Mouse (Mus musculus) stomach, postnatal 0 days (tissue): ENCODE data around the gene Gm7861. TPM values are rescaled to one million over a fixed set of nuclear protein-coding genes. Genes with fewer than 3 reads are reported as not detected.
"Not testable (repeated sequence)": the region's sequence is repeated elsewhere in the genome, so short reads cannot be mapped to it uniquely, and the experiment has no call there.

Experiments used
- ATAC-seq: fragments of 200-750 bp; cut with Nextera tagmentation; 2 replicates; pipeline ENCODE4 v1.8.0; 2017; ENCODE audit not compliant: low FRiP score, low TSS enrichment
- DNase-seq: peaks from one replicate; pipeline ENCODE4 v3.0.0-alpha.2; 2016; ENCODE audit warnings: low spot score
- H3K27ac ChIP-seq: fragments of 300-500 bp; sonication (generic); replicated peaks from 2 replicates; pipeline ENCODE4 v1.5.1; 2014; ENCODE audit warnings: mild to moderate bottlenecking, control low read depth
- H3K27me3 ChIP-seq: fragments of 300-500 bp; sonication (generic); 2 replicates; pipeline ENCODE4 v1.6.1; 2014; ENCODE audit warnings: low read length; ENCODE audit not compliant: control insufficient read depth, insufficient read depth
- H3K36me3 ChIP-seq: fragments of 300-500 bp; sonication (generic); 2 replicates; pipeline ENCODE4 v1.6.1; 2014; ENCODE audit warnings: low read length, mixed read lengths; ENCODE audit not compliant: control insufficient read depth, insufficient read depth
- H3K4me1 ChIP-seq: fragments of 300-500 bp; sonication (generic); replicated peaks from 2 replicates; pipeline ENCODE4 v1.6.1; 2014; ENCODE audit warnings: antibody characterized with exemption; ENCODE audit not compliant: control insufficient read depth, insufficient read depth
- H3K4me2 ChIP-seq: fragments of 300-500 bp; sonication (generic); replicated peaks from 2 replicates; pipeline ENCODE4 v1.6.1; 2014; ENCODE audit warnings: low read depth, mild to moderate bottlenecking, control low read depth, moderate library complexity
- H3K4me3 ChIP-seq: fragments of 300-500 bp; sonication (generic); 2 replicates; pipeline ENCODE4 v1.5.1; 2014; ENCODE audit warnings: low read depth, low read length, control low read depth
- H3K9ac ChIP-seq: fragments of 300-500 bp; sonication (generic); 2 replicates; pipeline ENCODE4 v1.6.1; 2014; ENCODE audit warnings: mild to moderate bottlenecking, low read length, control low read depth, mixed read lengths
- H3K9me3 ChIP-seq: fragments of 300-500 bp; sonication (generic); 2 replicates; pipeline ENCODE4 v1.6.1; 2016; ENCODE audit warnings: low read length; ENCODE audit not compliant: control insufficient read depth
- WGBS: fragments of 180-500 bp; shearing (Covaris S2); extraction: QIAGEN DNeasy Blood & Tissue Kit; methylation state at CpG from one replicate; pipeline ENCODE4 v1.1.7; 2014; 5-methylcytosine and 5-hydroxymethylcytosine counted together
- polyA plus RNA-seq: library from polyadenylated mRNA; unstranded; fragments of >200 nt; fragmentation: Nextera tagmentation; extraction: Ambion mirVana; gene quantifications from 2 replicates; pipeline ENCODE4 v1.2.1, GENCODE M21; 2015

The Gm7861 gene
- polyA plus RNA-seq, result not detected in 2 replicates

- not testable (repeated sequence) for H3K27ac ChIP-seq
Observed at GRCm38 (mm10) chr8:21594408-21594807, at the start of gene Gm7861. Gm7861 (minus strand) TSS chr8:21594508.

GRCm38 (mm10) chr8:21617883-21618282 lies 23.6 kb upstream of the Gm7861 start, which contains the start of gene Defa26:
Defa26 (plus strand) TSS chr8:21618183.
- H3K9ac ChIP-seq, H3K27ac ChIP-seq, ATAC-seq, H3K27me3 ChIP-seq, H3K36me3 ChIP-seq, H3K9me3 ChIP-seq, H3K4me2 ChIP-seq, DNase-seq, H3K4me1 ChIP-seq, H3K4me3 ChIP-seq: not testable (repeated sequence)
- no CpG with 5 or more reads among the region's 1 CpGs for WGBS

More at GRCm38 (mm10) chr8:21594408-21594807, at the start of gene Gm7861:
- H3K36me3 ChIP-seq, ATAC-seq, H3K4me3 ChIP-seq, H3K9ac ChIP-seq, DNase-seq, H3K4me1 ChIP-seq, H3K4me2 ChIP-seq, H3K9me3 ChIP-seq, H3K27me3 ChIP-seq: not testable (repeated sequence)
- WGBS, result no CpG with 5 or more reads among the region's 1 CpGs

GRCm38 (mm10) chr8:21582706-21583105 lies 11.6 kb downstream of the Gm7861 start, which contains the start of gene Defa28:
Defa28 (plus strand) TSS chr8:21583006.
- H3K9ac ChIP-seq, DNase-seq, H3K9me3 ChIP-seq, H3K4me3 ChIP-seq, H3K27me3 ChIP-seq, H3K4me2 ChIP-seq, H3K36me3 ChIP-seq, H3K27ac ChIP-seq, ATAC-seq, H3K4me1 ChIP-seq: not testable (repeated sequence)
- WGBS, result no CpG with 5 or more reads among the region's 1 CpGs

- not testable (repeated sequence) for H3K27me3 ChIP-seq, H3K4me1 ChIP-seq, H3K4me3 ChIP-seq, H3K9me3 ChIP-seq, ATAC-seq, H3K4me2 ChIP-seq, H3K36me3 ChIP-seq, H3K27ac ChIP-seq, H3K9ac ChIP-seq, DNase-seq
- WGBS, result no CpG with 5 or more reads among the region's 1 CpGs
Observed at GRCm38 (mm10) chr8:21565086-21565485, 29.2 kb downstream of the Gm7861 start, which contains the start of gene Defa37. Defa37 (plus strand) TSS chr8:21565386.

Other genes with a start within 250 kb of the Gm7861 start
- gene Defa2, start 216.0 kb downstream of the Gm7861 start, polyA plus RNA-seq, result not detected in 2 replicates
- not detected in 2 replicates for gene Defa33, start 202.7 kb downstream of the Gm7861 start, polyA plus RNA-seq
- not detected in 2 replicates for gene Defa36, start 167.1 kb downstream of the Gm7861 start, polyA plus RNA-seq
- gene Gm7849, start 137.9 kb downstream of the Gm7861 start, polyA plus RNA-seq, result not detected in 2 replicates
- gene Defa20, start 85.2 kb downstream of the Gm7861 start, polyA plus RNA-seq, result not detected in 2 replicates
- gene Defa32, start 65.5 kb downstream of the Gm7861 start, polyA plus RNA-seq, result not detected in 2 replicates
- gene Defa37, start 29.1 kb downstream of the Gm7861 start, polyA plus RNA-seq, result not detected in 2 replicates
- not detected in 2 replicates for gene Defa28, start 11.5 kb downstream of the Gm7861 start, polyA plus RNA-seq
- gene Defa26, start 23.7 kb upstream of the Gm7861 start, polyA plus RNA-seq, result not detected in 2 replicates
- not detected in 2 replicates for gene Defa17, start 61.3 kb upstream of the Gm7861 start, polyA plus RNA-seq
- gene Defa34, start 71.3 kb upstream of the Gm7861 start, polyA plus RNA-seq, result not detected in 2 replicates
- gene AY761184, start 109.1 kb upstream of the Gm7861 start, polyA plus RNA-seq, result not detected in 2 replicates
- gene Defa24, start 140.0 kb upstream of the Gm7861 start, polyA plus RNA-seq, result not detected in 2 replicates
- gene Defb50, start 229.0 kb upstream of the Gm7861 start, polyA plus RNA-seq, result not detected in 2 replicates
- gene Defb2, start 245.4 kb upstream of the Gm7861 start, polyA plus RNA-seq, result not detected in 2 replicates